Mouse (Mus musculus) right cerebral cortex, postnatal 25 days (tissue): Measurements from ENCODE around the gene Frzb.
"Not testable (repeated sequence)": the region's sequence is repeated elsewhere in the genome, so short reads cannot be mapped to it uniquely, and the experiment has no call there.

Experiments used
- DNase-seq: peaks from one replicate; pipeline ENCODE4 v3.0.0; 2022

The Frzb gene

DNA sequence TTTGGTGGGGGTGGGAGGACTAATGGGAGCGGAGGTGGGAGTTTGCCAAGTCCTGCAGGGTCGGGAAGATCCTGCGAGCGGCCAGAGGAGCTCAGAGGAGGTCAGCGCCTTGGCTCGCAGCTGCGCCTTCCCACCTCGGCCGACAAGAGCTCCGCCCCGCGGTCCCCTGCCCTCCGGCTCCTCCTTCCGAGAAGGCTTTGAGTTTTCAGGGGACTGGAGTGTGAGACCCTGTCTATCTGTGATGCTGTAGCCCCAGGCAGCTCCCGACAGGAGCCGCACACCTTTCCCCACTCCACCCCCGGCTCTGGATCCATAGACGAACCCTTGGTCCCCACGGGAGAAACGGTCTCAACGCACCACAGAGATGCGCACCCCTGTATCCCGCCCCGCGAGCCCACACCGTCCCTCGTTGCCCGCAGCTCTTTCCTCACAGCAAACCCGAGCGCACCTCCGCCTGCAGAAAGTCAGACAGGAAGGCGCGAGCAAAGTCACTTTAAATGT, at the start of gene Frzb:
Gene Frzb (minus strand): TSS at position 335 of the 501 bp plus-strand sequence.
- peak; percentile 28 for DNase-seq

DNA sequence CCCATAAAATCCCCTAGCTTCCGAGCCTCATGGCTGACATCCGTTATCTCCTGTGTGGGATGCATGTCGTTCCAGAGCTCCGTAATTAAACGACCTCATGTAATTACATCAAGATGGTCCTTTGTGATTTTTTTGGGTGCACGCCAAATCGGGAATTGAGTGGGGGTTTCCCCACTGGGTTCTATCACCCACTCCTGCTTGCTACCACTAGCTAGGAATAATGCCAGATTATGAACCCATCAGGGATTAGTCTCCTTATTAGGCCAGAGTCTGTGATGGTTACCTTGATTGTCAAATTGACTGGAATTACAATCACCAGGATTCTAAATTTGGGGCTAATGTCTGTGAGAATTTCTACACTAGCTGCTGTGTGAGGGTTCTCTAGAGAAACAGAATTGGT, 47.9 kb upstream of the Frzb start:
- DNase-seq: not testable (repeated sequence)

GRCm38 (mm10) chr2:80486851-80487250, 39.4 kb upstream of the Frzb start:
- no peak for DNase-seq

- DNase-seq: no peak
Observed at GRCm38 (mm10) chr2:80484951-80485350, 37.5 kb upstream of the Frzb start.

- no peak for DNase-seq
Observed at GRCm38 (mm10) chr2:80475831-80476230, 28.4 kb upstream of the Frzb start.

DNA sequence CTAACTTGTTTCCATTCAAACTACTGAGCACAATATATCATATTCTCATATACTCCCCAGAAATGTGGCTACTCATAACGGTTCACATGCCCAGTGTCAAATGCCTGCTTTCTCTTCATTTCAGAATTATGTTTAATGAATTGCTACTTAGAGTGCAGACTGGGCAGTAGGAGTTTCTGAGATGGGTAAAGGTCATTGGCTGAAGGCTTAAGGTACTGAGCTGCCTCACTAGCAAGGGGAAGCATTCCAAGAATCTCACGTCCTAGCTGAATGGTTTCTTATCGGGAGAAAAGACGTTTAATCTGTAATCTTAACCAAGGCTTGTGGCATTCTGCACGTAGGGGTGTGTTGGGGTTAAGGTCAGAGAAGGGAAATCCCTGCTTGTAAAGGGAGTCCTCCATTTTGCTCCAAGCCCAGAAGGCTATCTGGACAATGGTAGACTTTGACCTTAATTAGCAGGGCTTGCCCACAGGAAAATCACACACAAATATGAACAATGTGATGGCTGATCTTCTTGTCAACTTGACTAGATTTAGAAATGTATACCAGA, 26.9 kb upstream of the Frzb start:
- DNase-seq: no peak

- DNase-seq: no peak
Observed at GRCm38 (mm10) chr2:80465991-80466821, 18.8 kb upstream of the Frzb start.

DNA sequence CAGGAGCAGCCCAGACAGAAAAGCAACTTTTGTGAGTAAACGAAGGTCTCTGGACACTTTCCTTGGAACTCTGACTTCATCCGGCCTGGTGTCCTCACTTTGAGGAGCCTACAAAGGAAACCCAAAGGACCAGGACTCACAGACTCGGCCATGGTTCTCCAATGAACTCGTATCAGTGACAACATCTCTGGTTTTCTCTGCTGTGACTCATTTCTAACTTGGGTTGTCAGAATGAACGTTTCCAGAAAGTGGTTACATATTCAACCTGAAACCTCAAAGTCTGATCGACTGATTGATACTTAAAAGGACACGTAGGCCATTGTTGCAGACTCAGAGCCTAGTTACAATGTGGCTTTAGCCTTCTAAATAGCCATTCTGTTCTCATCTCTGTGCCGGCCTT, 14.4 kb upstream of the Frzb start:
- no peak for DNase-seq

- DNase-seq: no peak
Observed at GRCm38 (mm10) chr2:80448231-80448630, 806 bp upstream of the Frzb start.

DNA sequence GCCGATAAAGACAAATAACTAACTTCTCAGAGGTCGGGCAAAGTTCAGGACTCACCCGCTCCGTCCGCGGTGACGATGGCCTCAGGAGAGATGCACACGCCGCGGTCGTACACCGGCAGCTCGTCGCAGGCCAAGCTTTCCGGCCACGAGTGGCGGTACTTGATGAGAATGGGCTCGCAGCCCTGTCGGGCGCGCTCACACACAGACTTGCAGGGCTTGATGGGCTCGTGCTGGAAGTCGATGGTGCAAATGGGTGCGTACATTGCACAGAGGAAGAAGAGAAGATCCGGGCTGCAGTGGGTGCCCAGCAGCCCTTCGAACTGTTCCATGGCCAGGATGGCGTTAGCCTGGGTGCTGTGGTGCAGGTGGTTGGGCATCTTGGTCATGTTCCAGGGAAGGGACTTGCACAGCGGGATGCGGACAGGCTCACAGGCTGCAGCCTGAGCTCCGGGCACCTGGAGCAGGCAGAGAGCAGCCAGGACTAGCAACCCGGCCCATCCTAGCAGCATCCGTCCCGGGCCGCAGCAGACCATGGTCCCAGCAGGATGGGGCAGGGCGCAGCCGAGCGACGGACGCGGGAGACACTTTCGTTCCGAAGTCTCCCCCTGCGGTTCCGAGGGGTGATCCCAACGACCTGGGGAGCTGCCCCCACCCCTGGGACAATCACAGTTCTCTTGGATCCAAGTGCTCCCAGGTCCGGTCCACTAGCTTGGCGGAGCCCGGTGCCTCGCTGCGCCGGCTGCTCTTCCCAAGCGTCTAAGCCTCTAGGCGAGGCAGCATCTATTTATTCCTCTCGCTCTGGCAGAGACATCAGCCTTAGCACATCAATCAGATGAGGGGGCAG, 895 bp downstream of the Frzb start:
- DNase-seq: peak; percentile 31

GRCm38 (mm10) chr2:80445926-80446307, 1.5 kb downstream of the Frzb start:
- no peak for DNase-seq

GRCm38 (mm10) chr2:80445491-80445890, 1.9 kb downstream of the Frzb start:
- no peak for DNase-seq

DNA sequence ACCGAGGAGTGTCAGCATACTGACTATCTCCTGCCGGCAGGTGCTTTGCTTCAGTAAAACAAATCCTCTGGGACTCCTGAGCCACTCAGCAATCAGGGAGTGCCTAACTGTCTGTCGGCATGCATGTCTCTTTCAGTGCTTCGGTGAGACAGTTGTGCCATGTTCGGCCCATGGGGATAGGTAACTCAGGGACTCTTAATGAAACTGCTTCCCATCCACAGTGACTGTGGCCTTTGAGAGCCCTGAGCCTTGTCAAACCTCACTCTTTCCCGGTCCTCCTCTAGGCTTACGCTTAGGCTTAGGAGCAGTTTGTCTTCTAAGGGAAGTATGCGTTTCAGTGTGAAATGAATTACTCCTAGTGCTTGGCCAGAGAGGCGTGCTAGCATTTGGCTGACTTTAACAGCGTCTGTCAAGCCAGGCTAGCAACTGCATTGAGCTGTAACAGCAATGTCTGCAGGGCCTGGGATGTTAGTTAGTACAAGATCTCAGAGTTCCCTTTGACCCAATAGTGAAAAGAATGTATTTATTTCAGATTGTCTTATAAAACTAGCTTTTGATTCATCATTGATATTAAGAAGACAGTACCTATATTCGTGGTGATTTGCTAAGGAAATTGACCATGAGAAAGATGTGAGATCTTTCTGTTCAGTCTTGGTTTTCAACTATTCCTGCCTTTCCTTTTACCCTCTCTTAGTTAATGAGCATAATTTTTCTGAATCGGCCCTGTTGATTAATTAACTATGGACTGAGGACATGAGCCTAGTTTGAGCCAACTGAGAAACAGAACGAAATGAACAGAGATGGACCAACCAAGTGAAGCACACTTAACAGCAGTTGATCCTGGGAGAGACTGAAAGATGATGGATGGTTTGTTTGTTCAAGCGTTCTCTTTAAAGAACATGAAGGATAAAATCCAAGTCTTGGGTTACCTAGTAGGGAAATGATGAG, 2.7 kb downstream of the Frzb start:
- DNase-seq: no peak

GRCm38 (mm10) chr2:80443962-80444361, 3.5 kb downstream of the Frzb start:
- no peak for DNase-seq

GRCm38 (mm10) chr2:80441386-80441785, 6.0 kb downstream of the Frzb start:
- no peak for DNase-seq

DNA sequence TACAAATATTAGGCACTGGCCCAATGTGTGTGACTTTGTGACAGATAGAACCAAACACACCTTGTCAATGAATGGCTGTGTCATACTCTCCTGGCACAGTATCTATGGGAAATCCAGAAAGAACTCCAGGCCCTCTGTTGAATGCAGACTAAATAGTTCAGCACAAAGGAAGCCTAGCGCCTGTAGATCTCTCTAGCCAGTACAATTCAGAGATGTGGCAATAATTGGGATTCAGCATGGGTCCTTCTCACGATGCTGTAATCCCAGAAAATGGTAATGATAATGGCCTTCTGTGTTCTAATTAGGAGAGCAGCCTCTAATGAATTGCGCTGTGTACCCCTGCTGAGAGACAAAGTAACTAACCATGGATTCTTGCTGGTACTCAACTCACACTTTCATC, 8.6 kb downstream of the Frzb start:
- no peak for DNase-seq

DNA sequence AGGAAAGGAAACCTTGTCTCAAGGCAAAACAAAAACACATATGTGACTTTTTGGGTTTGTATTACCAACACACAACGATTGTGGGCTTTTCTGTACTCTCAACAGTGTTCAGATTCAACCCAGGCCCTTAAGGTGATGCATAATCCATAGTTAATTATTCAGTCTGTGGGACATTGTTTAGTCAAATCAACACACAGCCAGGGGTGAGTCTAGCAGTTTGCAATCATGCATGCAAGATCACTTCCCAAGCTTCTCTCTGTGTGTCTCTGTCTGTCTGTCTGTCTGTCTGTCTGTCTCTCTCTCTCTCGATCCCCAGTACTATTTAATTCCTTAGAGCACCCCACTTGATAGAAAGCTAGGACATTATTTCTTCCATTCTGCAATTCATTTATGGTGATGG, 10.0 kb downstream of the Frzb start:
- no peak for DNase-seq

DNA sequence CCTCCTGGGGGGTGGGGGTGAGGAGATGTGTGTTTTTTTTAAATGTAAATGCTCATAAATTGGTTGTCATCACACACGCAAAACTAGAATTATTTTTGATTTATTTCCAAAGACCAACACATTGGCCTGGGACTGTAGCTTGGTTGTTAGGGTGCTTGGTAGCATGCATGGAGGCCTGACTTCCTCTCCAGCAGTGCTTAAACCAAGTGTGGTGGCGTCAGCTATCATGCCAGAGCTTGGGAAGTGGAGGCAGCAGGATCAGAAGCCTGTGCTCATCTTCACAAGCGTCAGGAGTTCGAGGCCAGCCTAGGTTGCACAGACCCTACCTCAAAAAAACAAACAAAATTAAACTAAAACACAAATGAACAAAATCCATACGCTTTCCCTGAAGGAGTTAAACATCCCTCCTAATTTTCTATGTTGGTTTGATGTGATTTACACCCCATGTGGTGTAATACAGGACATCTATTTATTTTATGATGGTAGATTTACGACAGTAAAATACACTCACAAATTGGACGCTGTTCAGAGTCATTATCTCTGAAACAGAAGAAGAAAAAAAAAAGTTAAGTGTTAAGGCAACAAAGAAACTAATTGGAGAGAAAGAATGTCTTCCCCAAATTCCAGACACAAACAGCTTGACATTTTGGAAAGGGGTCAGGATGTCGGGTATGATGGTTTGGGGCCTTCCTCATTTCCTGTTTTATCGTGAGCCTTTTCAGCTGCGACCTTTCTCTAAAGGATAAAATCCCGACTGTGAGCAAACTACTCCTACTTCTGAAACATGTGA, 12.4 kb downstream of the Frzb start:
- no peak for DNase-seq

- no peak for DNase-seq
Observed at GRCm38 (mm10) chr2:80433254-80433876, 14.1 kb downstream of the Frzb start.

DNA sequence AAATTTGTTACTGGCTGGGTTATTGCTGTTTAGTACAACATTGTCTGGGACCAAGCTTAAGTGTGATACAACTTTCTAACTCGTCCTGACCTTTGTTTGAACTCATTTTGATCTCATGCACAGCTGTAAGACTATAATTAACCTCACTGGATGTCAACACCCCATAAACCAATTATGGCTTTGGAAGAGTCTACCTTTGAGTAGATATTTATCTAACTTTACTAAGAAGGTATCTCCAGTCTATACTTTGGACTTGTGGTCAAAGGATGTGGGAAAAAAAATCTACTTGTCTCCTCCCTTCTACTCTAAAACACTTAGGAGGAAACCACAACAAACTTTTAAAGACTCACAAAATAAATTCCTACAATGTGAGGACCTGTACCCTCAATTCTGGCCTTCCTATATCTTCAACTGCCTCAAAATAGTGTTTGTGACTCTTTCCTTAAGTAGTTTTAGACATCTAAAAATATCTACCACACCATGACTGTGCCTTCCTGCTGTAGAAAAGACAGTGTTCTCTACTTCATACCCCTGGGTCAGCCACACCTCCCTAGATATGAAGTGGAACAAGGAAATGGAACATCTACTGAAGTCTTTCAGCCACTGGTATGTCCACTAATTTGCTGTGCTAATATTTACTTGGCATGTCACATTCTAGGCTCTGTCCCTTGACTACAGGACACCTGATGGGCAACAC, 16.9 kb downstream of the Frzb start:
- DNase-seq: no peak
